Mouse (Mus musculus): ENCODE results near the gene Olfr112. TPM values are rescaled to one million over a fixed set of nuclear protein-coding genes. Genes with fewer than 3 reads are reported as not detected.

Gene Olfr112
- polyA plus RNA-seq (2012; rRNA removed; ENCODE audit: low replicate concordance), result not detected in 2 replicates

DNA sequence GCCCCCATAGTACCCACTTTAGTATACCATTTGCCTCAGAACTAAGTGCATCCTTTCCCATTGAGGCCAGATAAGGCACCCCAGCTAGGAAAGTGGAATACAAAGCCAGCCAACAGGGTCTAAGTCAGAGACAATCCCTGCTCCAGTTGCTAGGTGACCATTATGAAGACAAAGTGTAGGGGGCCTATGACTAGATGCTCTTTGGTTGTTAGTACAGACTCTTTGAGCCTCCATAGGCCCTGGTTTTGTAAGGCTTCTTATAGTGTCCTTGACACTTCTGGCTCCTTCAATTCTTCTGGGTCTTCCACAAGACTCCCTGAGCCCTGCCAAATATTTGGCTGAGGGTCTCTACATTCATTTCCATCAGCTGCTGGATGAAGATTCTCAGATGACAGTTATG is at the start of gene Olfr112:
Olfr112 (minus strand) TSS at position 101 of the 400 bp plus-strand sequence.

DNA sequence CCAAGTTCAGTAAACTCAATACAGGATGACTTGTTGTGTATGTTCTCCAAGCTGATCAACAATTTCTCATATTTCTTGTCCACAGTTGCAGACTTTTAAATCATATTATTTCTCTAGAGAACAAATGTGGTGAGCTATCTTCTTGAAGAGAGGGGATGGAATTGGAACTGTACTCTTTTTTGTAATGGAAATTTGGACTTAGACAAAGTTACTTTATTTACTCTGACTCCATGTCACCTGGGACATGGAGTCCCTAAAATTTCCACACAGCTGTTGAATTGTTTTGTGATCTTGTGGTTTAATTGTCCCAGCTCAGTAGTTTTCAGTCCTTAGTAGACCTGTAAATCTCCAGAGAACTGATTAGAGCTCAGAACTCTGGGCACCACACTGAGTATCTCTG is 23.4 kb upstream of the Olfr112 start, which contains the start of gene Olfr114:
Olfr114 (minus strand) TSS at position 101 of the 400 bp plus-strand sequence.

DNA sequence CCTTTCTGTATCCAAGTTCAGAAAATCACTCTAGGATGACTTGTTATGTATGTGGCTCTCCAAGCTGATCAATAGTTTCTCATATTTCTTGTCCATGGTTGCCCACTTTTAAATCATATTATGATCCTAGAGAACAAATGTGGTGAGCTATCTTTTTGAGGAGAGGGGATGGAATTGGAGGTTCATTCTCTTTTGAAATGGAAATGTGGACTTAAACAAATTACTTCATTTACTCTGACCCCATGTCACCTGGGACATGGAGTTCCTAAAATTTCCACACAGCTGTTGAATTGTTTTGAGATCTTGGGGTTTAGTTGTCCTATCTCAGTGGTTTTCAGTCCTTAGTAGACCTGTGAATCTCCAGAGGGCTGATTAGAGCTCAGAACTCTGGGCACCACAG is 8.3 kb upstream of the Olfr112 start, which contains the start of gene Olfr113:
Olfr113 (minus strand) TSS at position 101 of the 400 bp plus-strand sequence.

Other genes with a start within 250 kb of the Olfr112 start
- gene Olfr103, start 229.8 kb downstream of the Olfr112 start, polyA plus RNA-seq (2012; rRNA removed; ENCODE audit: low replicate concordance), result not detected in 2 replicates
- not detected in 2 replicates for gene Olfr104-ps, start 209.9 kb downstream of the Olfr112 start, polyA plus RNA-seq (2012; rRNA removed; ENCODE audit: low replicate concordance)
- not detected in 2 replicates for gene Olfr105-ps, start 190.4 kb downstream of the Olfr112 start, polyA plus RNA-seq (2012; rRNA removed; ENCODE audit: low replicate concordance)
- gene Olfr106-ps, start 179.1 kb downstream of the Olfr112 start, polyA plus RNA-seq (2012; rRNA removed; ENCODE audit: low replicate concordance), result not detected in 2 replicates
- not detected in 2 replicates for gene Olfr107, start 170.2 kb downstream of the Olfr112 start, polyA plus RNA-seq (2012; rRNA removed; ENCODE audit: low replicate concordance)
- gene Olfr108, start 124.0 kb downstream of the Olfr112 start, polyA plus RNA-seq (2012; rRNA removed; ENCODE audit: low replicate concordance), result not detected in 2 replicates
- gene Olfr109, start 110.5 kb downstream of the Olfr112 start, polyA plus RNA-seq (2012; rRNA removed; ENCODE audit: low replicate concordance), result not detected in 2 replicates
- gene H2-M2, start 85.9 kb downstream of the Olfr112 start, polyA plus RNA-seq (2012; rRNA removed; ENCODE audit: low replicate concordance), result 0.15 and 0.34 TPM in 2 replicates
- gene Olfr110, start 77.0 kb downstream of the Olfr112 start, polyA plus RNA-seq (2012; rRNA removed; ENCODE audit: low replicate concordance), result not detected in 2 replicates
- 0.17 TPM in 1 of 2 replicates, not detected in the other for gene Olfr111, start 61.4 kb downstream of the Olfr112 start, polyA plus RNA-seq (2012; rRNA removed; ENCODE audit: low replicate concordance)
- gene Olfr113, start 8.2 kb upstream of the Olfr112 start, polyA plus RNA-seq (2012; rRNA removed; ENCODE audit: low replicate concordance), result not detected in 2 replicates
- not detected in 2 replicates for gene Olfr114, start 23.3 kb upstream of the Olfr112 start, polyA plus RNA-seq (2012; rRNA removed; ENCODE audit: low replicate concordance)
- gene Olfr115, start 57.7 kb upstream of the Olfr112 start, polyA plus RNA-seq (2012; rRNA removed; ENCODE audit: low replicate concordance), result not detected in 2 replicates
- not detected in 2 replicates for gene Olfr116, start 57.7 kb upstream of the Olfr112 start, polyA plus RNA-seq (2012; rRNA removed; ENCODE audit: low replicate concordance)
- not detected in 2 replicates for gene Olfr117, start 94.3 kb upstream of the Olfr112 start, polyA plus RNA-seq (2012; rRNA removed; ENCODE audit: low replicate concordance)
- gene Olfr118, start 97.5 kb upstream of the Olfr112 start, polyA plus RNA-seq (2012; rRNA removed; ENCODE audit: low replicate concordance), result not detected in 2 replicates
- not detected in 2 replicates for gene Olfr119, start 127.1 kb upstream of the Olfr112 start, polyA plus RNA-seq (2012; rRNA removed; ENCODE audit: low replicate concordance)
- gene Olfr120, start 152.4 kb upstream of the Olfr112 start, polyA plus RNA-seq (2012; rRNA removed; ENCODE audit: low replicate concordance), result not detected in 2 replicates
- not detected in 2 replicates for gene Olfr121, start 179.4 kb upstream of the Olfr112 start, polyA plus RNA-seq (2012; rRNA removed; ENCODE audit: low replicate concordance)
- not detected in 2 replicates for gene Olfr122, start 199.2 kb upstream of the Olfr112 start, polyA plus RNA-seq (2012; rRNA removed; ENCODE audit: low replicate concordance)
- not detected in 2 replicates for gene Olfr123, start 224.1 kb upstream of the Olfr112 start, polyA plus RNA-seq (2012; rRNA removed; ENCODE audit: low replicate concordance)
- gene Olfr124, start 230.4 kb upstream of the Olfr112 start, polyA plus RNA-seq (2012; rRNA removed; ENCODE audit: low replicate concordance), result not detected in 2 replicates